Mouse (Mus musculus) liver, postnatal 0 days (tissue): ENCODE measurements around the gene Thada. TPM values are rescaled to one million over a fixed set of nuclear protein-coding genes. Genes with fewer than 3 reads are reported as not detected.
"Not testable (repeated sequence)": the region's sequence is repeated elsewhere in the genome, so short reads cannot be mapped to it uniquely, and the experiment has no call there.

Source experiments
- ATAC-seq: fragments of 200-750 bp; cut with Nextera tagmentation; 2 replicates; pipeline ENCODE4 v1.8.0; 2017; ENCODE audit warnings: mild to moderate bottlenecking, moderate library complexity
- DNase-seq: peaks from one replicate; pipeline ENCODE4 v3.0.0-alpha.2; 2016
- H3K27ac ChIP-seq: fragments of 300-500 bp; sonication (generic); 2 replicates; pipeline ENCODE4 v1.5.1; 2014; ENCODE audit warnings: antibody characterized with exemption, moderate library complexity, mild to moderate bottlenecking, low read depth
- H3K27me3 ChIP-seq: fragments of 300-500 bp; sonication (generic); 2 replicates; pipeline ENCODE4 v1.6.1; 2014; ENCODE audit warnings: low read length, control low read depth, mixed read lengths; ENCODE audit not compliant: insufficient read depth
- H3K36me3 ChIP-seq: fragments of 300-500 bp; sonication (generic); replicated peaks from 2 replicates; pipeline ENCODE4 v1.6.1; 2014; ENCODE audit warnings: mild to moderate bottlenecking, control low read depth, low read length, moderate library complexity, mixed read lengths; ENCODE audit not compliant: insufficient read depth
- H3K4me1 ChIP-seq: fragments of 300-500 bp; sonication (generic); 2 replicates; pipeline ENCODE4 v1.6.1; 2014; ENCODE audit warnings: antibody characterized with exemption, mild to moderate bottlenecking, control low read depth; ENCODE audit not compliant: insufficient read depth
- H3K4me2 ChIP-seq: fragments of 300-500 bp; sonication (generic); 2 replicates; pipeline ENCODE4 v1.6.1; 2014; ENCODE audit warnings: low read depth, mild to moderate bottlenecking, low read length, moderate library complexity, mixed read lengths
- H3K4me3 ChIP-seq: fragments of 300-500 bp; sonication (generic); 2 replicates; pipeline ENCODE4 v1.5.1; 2014; ENCODE audit warnings: low read depth, low read length
- H3K9ac ChIP-seq: fragments of 300-500 bp; sonication (generic); replicated peaks from 2 replicates; pipeline ENCODE4 v1.6.1; 2014; ENCODE audit warnings: mild to moderate bottlenecking, moderate library complexity
- H3K9me3 ChIP-seq: fragments of 300-500 bp; sonication (generic); 2 replicates; pipeline ENCODE4 v1.6.1; 2016; ENCODE audit warnings: mild to moderate bottlenecking, control low read depth, low read length, mixed read lengths
- CTCF ChIP-seq: sonication (generic); IDR thresholded peaks from 2 replicates; pipeline ENCODE4 v1.5.1; 2016; ENCODE audit warnings: antibody characterized with exemption, low read depth
- EP300 ChIP-seq: IDR thresholded peaks from 2 replicates; pipeline ENCODE4 v1.6.1; 2016; ENCODE audit warnings: antibody characterized with exemption, low read depth, mild to moderate bottlenecking
- WGBS: fragments of 180-500 bp; shearing (Covaris S2); extraction: QIAGEN DNeasy Blood & Tissue Kit; methylation state at CpG from one replicate; pipeline ENCODE4 v1.1.7; 2014; ENCODE audit not compliant: insufficient replicate concordance; 5-methylcytosine and 5-hydroxymethylcytosine counted together
- polyA plus RNA-seq: library from polyadenylated mRNA; unstranded; fragments of >200 nt; fragmentation: Nextera tagmentation; extraction: Ambion mirVana; gene quantifications from 2 replicates; pipeline ENCODE4 v1.2.1, GENCODE M21; 2015

Thada gene
- polyA plus RNA-seq, 1 experiment from 2014 or later: 1.2 TPM

DNA sequence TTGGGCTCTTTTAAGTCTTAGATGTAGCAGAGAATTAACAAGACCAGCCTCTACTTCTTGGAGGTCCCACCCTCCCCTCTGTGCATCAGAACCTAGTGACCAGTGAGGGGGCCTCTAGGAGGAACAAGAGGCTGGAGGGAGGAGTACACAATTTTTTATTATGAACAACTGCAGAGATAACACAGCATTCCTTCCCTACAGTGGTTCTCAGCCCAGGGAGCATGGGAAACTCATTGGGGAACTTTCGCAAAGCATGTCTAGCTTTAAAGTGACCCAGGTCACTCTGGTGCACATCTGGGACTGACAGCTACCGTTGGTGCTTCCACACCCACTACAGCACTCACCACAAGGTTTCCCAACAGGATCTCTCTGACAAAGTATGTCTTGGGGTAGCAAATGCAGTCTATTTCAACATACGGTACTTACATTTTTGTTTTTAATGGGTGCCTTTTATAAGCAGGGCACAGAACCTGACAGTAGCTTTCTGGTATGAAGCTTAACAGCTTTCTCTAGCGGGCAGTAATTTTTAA lies 230.5 kb downstream of the Thada start:
- H3K27ac ChIP-seq: peak overlapping the region; percentile 66

DNA sequence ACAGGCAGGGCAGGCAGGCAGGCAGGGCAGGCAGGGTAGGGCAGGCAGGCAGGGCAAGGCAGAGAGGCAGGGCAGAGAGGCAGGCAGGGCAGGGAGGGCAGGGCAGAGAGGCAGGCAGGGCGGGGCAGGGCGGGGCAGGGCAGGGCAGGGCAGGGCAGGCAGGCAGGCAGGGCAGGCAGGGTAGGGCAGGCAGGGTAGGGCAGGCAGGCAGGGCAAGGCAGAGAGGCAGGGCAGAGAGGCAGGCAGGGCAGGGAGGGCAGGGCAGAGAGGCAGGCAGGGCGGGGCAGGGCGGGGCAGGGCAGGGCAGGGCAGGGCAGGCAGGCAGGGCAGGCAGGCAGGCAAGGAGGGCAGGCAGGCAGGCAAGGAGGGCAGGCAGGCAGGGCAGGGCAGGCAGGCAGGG lies 231.2 kb downstream of the Thada start:
- H3K27ac ChIP-seq: peak overlapping the region; percentile 66
- peak; percentile 54 for ATAC-seq
- WGBS: no CpG with 5 or more reads among the region's 4 CpGs

More for the DNA sequence above, 230.5 kb downstream of the Thada start:
- Histone ChIP-seq H3K4me1 (peaks cover 41% of the 10 kb centered on the region), H3K9ac (no peak overlapping the region), H3K4me2 (peak overlapping the region; percentile 22; the same call in 1 of the 2 replicates), H3K36me3 (no peaks in the 10 kb centered on the region), H3K9me3 (no peaks in the 10 kb centered on the region), H3K4me3 (no peak overlapping the region), H3K27me3 (no peaks in the 10 kb centered on the region)
- 58% methylated on average over 4 of the region's 4 CpGs for WGBS
- ATAC-seq: peak; percentile 54
- TF ChIP-seq CTCF (no peak), EP300 (no peak)
- peak; percentile 29 for DNase-seq

DNA sequence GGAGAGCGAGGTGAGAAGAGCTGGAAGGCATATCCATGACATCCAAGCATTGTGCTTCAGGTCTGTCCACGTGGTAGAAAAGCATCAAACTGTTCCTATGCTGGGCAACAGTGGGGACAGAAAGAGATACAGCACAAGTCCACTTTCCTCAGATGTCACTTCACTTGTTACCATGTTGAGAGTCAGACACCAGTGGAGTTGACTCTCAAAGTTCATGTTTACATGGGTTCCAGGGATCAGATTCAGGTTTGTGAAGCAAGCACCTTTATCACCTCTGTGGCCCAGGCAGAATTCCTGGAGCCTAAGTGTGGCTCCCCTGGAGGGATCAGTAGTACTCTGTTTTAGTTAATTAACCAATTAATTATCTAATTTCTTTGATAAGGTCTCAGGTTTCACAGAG lies 232.2 kb downstream of the Thada start:
- Histone ChIP-seq H3K9ac (no peak overlapping the region), H3K27ac (peak overlapping the region; percentile 66), H3K4me1 (peaks cover 36% of the 10 kb centered on the region), H3K9me3 (no peaks in the 10 kb centered on the region), H3K36me3 (no peaks in the 10 kb centered on the region), H3K4me3 (no peak overlapping the region), H3K4me2 (no peak overlapping the region), H3K27me3 (no peaks in the 10 kb centered on the region)
- DNase-seq (no peak), ATAC-seq (peak; percentile 60)
- no peak for TF ChIP-seq EP300
- no peak for TF ChIP-seq CTCF
- WGBS: 74% methylated on average over 2 of the region's 2 CpGs

More for the DNA sequence above, 231.2 kb downstream of the Thada start:
- not testable (repeated sequence) for H3K36me3 ChIP-seq, DNase-seq, H3K9me3 ChIP-seq, H3K4me2 ChIP-seq, H3K9ac ChIP-seq, H3K4me3 ChIP-seq, H3K27me3 ChIP-seq
- peaks cover 41% of the 10 kb centered on the region for H3K4me1 ChIP-seq

DNA sequence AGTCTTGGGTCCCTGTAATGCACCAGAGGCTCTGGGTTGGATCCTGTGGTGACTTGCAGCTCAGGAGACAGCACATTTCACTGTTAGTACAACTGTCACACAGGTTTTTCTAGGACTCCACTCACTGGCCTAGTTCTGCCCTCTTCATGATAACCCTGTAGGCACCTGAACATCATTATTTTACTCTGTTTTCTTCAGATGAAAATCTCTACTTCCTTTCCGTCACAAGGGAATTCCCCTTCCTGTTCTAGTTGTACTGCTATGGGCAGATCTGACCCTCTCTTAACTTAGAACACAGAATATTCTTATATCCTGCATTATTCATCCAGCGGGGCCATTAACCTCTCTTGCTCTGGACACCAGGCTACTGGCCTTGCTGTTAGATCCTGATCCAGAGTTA lies 234.6 kb downstream of the Thada start:
- peaks cover 42% of the 10 kb centered on the region for H3K4me1 ChIP-seq
- ATAC-seq (no peak), DNase-seq (no peak)
- no peak for TF ChIP-seq EP300
- no peak for TF ChIP-seq CTCF
- 69% methylated on average over 2 of the region's 2 CpGs for WGBS
- H3K4me2 ChIP-seq: no peak overlapping the region
- no peak overlapping the region for H3K9ac ChIP-seq
- no peak overlapping the region for H3K27ac ChIP-seq
- H3K4me3 ChIP-seq: no peak overlapping the region
- H3K9me3 ChIP-seq: no peaks in the 10 kb centered on the region
- H3K27me3 ChIP-seq: no peaks in the 10 kb centered on the region
- no peaks in the 10 kb centered on the region for H3K36me3 ChIP-seq

DNA sequence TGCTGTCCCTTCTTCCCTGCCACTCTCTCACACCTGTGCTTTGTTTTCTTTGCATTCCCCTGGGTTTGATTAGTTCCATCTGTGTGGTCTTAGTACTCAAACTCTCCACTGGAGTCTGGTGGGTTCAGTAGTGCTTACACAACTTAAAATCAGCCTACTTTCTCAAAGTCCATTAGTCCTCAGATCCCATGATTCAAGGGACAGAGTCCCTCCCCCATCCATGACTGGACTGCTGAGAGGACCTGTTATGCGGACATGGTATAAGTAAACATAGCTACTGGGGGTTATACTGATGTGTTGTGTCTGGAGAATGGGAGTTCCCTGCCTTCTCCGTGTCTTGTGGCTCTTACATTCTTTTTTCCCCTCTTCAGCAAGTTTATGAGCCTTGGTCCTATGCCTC lies 237.8 kb downstream of the Thada start:
- DNase-seq: no peak
- 71% methylated on average over 2 of the region's 2 CpGs for WGBS
- ATAC-seq: peak; percentile 53
- Histone ChIP-seq H3K27ac (0 out of 2 replicates have a peak overlapping the region, but pooled peaks have one; percentile 2), H3K36me3 (0 out of 2 replicates have a peak, but pooled peaks cover 4% of the 10 kb centered on the region), H3K9ac (no peak overlapping the region), H3K4me2 (no peak overlapping the region), H3K9me3 (no peaks in the 10 kb centered on the region), H3K4me3 (no peak overlapping the region), H3K4me1 (peaks cover 32% of the 10 kb centered on the region), H3K27me3 (no peaks in the 10 kb centered on the region)
- TF ChIP-seq EP300 (no peak), CTCF (no peak)

DNA sequence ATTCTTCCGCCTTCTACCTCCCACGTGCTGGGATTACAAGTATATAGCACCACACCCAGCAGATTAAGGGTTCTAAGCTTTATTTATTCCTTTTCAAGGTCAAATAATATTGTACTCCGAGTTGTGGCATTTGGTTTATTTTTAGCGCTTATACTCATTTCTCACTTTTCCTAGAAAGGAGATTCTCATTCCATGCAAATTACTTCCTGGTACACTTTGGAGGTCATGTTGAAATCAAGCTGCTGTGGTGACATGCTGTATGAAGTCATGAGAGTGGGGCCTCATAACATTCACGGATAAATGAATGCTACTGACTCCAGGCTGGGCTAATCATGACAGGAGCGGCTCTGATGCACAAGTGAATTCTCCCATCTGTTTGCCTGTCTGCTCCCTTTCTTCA lies 239.3 kb downstream of the Thada start:
- ATAC-seq (peak; percentile 37), DNase-seq (no peak)
- H3K27ac ChIP-seq: peak overlapping the region; percentile 58; the same call in 1 of the 2 replicates
- peaks cover 28% of the 10 kb centered on the region for H3K4me1 ChIP-seq
- H3K27me3 ChIP-seq: no peaks in the 10 kb centered on the region
- WGBS: 64% methylated on average over 6 of the region's 6 CpGs
- peaks cover 12% of the 10 kb centered on the region; the same call in 1 of the 2 replicates for H3K36me3 ChIP-seq
- no peak overlapping the region for H3K4me2 ChIP-seq
- no peak for TF ChIP-seq CTCF
- TF ChIP-seq EP300: no peak
- H3K9me3 ChIP-seq: no peaks in the 10 kb centered on the region
- no peak overlapping the region for H3K9ac ChIP-seq
- H3K4me3 ChIP-seq: no peak overlapping the region
